Mouse (Mus musculus) neural tube, embryonic 11.5 days (tissue): ENCODE results near the gene Hmg20b. TPM values are rescaled to one million over a fixed set of nuclear protein-coding genes. Genes with fewer than 3 reads are reported as not detected.

Experiments
- ATAC-seq: fragments of 200-750 bp; cut with Nextera tagmentation; 2 replicates; pipeline ENCODE4 v1.8.0; 2017; ENCODE audit warnings: moderate number of reproducible peaks, mild to moderate bottlenecking, moderate TSS enrichment, moderate library complexity; ENCODE audit not compliant: insufficient read depth, low FRiP score, low TSS enrichment
- DNase-seq: peaks from one replicate; pipeline ENCODE4 v3.0.0-alpha.2; 2015; ENCODE audit warnings: low spot score
- H3K27ac ChIP-seq: fragments of 300-500 bp; sonication (generic); 2 replicates; pipeline ENCODE4 v1.5.1; 2014; ENCODE audit warnings: low read depth, mild to moderate bottlenecking, low read length
- H3K27me3 ChIP-seq: fragments of 300-500 bp; sonication (generic); 2 replicates; pipeline ENCODE4 v1.6.1; 2014; ENCODE audit warnings: mild to moderate bottlenecking, low read length, mixed read lengths; ENCODE audit not compliant: control insufficient read depth, insufficient read depth
- H3K36me3 ChIP-seq: fragments of 300-500 bp; sonication (generic); 2 replicates; pipeline ENCODE4 v1.6.1; 2014; ENCODE audit warnings: mild to moderate bottlenecking, low read length, moderate library complexity, mixed read lengths; ENCODE audit not compliant: control insufficient read depth, insufficient read depth
- H3K4me1 ChIP-seq: fragments of 300-500 bp; sonication (generic); 2 replicates; pipeline ENCODE4 v1.6.1; 2014; ENCODE audit warnings: low read length, mixed read lengths; ENCODE audit not compliant: control insufficient read depth, insufficient read depth
- H3K4me2 ChIP-seq: fragments of 300-500 bp; sonication (generic); 2 replicates; pipeline ENCODE4 v1.6.1; 2014; ENCODE audit warnings: low read depth, mild to moderate bottlenecking, moderate library complexity
- H3K4me3 ChIP-seq: fragments of 300-500 bp; sonication (generic); 2 replicates; pipeline ENCODE4 v1.5.1; 2014; ENCODE audit warnings: low read depth, low read length
- H3K9ac ChIP-seq: fragments of 300-500 bp; sonication (generic); 2 replicates; pipeline ENCODE4 v1.6.1; 2014; ENCODE audit warnings: mild to moderate bottlenecking, low read length
- H3K9me3 ChIP-seq: fragments of 300-500 bp; sonication (generic); 2 replicates; pipeline ENCODE4 v1.6.1; 2016; ENCODE audit warnings: low read length; ENCODE audit not compliant: control insufficient read depth
- WGBS: fragments of 180-500 bp; shearing (Covaris S2); extraction: QIAGEN DNeasy Blood & Tissue Kit; methylation state at CpG from one replicate; pipeline ENCODE4 v1.1.7; 2014; 5-methylcytosine and 5-hydroxymethylcytosine counted together
- polyA plus RNA-seq: library from polyadenylated mRNA; unstranded; fragments of >200 nt; fragmentation: Nextera tagmentation; extraction: Ambion mirVana; gene quantifications from 2 replicates; pipeline ENCODE4 v1.2.1, GENCODE M21; 2014

Hmg20b gene
- polyA plus RNA-seq, 1 experiment from 2014 or later = 104 TPM

DNA sequence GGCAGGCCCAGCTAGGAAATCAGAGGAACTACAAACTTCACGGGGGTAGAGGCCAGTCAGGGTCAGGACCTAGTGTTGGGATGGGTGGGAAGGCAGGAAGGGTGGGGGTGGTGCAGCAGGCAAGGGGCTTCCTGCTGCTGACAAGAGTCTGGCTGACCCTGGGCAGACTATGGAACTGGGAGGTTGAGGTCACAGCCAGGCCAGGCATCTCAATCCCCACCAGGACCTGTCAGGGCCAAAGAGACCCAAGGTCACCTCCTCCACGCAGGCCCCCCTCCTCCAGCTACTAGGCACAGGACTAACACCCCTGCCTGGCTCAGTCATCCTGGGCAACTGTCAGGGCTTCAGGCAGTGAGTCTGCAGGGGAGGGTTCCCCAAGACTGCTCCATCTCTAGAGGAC is 22.3 kb downstream of the Hmg20b start:
- DNase-seq (no peak), ATAC-seq (no peak)
- Histone ChIP-seq H3K27me3 (peaks cover 14% of the 10 kb centered on the region), H3K4me3 (no peak overlapping the region), H3K9ac (peak overlapping the region; percentile 29; the same call in 1 of the 2 replicates), H3K36me3 (peaks cover 36% of the 10 kb centered on the region), H3K4me2 (no peak overlapping the region), H3K27ac (0 out of 2 replicates have a peak overlapping the region, but pooled peaks have one; percentile 14), H3K4me1 (peaks cover 4% of the 10 kb centered on the region; the same call in 1 of the 2 replicates), H3K9me3 (no peaks in the 10 kb centered on the region)
- WGBS = 28% methylated on average over 2 of the region's 2 CpGs

- peaks cover 43% of the 10 kb centered on the region for H3K36me3 ChIP-seq
- peaks cover 6% of the 10 kb centered on the region for H3K4me1 ChIP-seq
- no peaks in the 10 kb centered on the region for H3K9me3 ChIP-seq
- H3K4me3 ChIP-seq = no peak overlapping the region
- no peak overlapping the region for H3K4me2 ChIP-seq
- H3K27me3 ChIP-seq = peaks cover 4% of the 10 kb centered on the region; the same call in 1 of the 2 replicates
- DNase-seq = no peak
- H3K9ac ChIP-seq = no peak overlapping the region
- no peak for ATAC-seq
- 83% methylated on average over 6 of the region's 6 CpGs for WGBS
- H3K27ac ChIP-seq = no peak overlapping the region
Observed at GRCm38 (mm10) chr10:81326858-81327257, 23.4 kb downstream of the Hmg20b start.

GRCm38 (mm10) chr10:81325781-81326180 is 24.5 kb downstream of the Hmg20b start:
- no peaks in the 10 kb centered on the region for H3K9me3 ChIP-seq
- no peak for DNase-seq
- no peak overlapping the region for H3K4me3 ChIP-seq
- H3K4me2 ChIP-seq = no peak overlapping the region
- 97% methylated on average over 18 of the region's 18 CpGs for WGBS
- ATAC-seq = no peak
- H3K9ac ChIP-seq = no peak overlapping the region
- peaks cover 43% of the 10 kb centered on the region for H3K36me3 ChIP-seq
- no peaks in the 10 kb centered on the region for H3K27me3 ChIP-seq
- H3K27ac ChIP-seq = no peak overlapping the region
- peaks cover 9% of the 10 kb centered on the region for H3K4me1 ChIP-seq

GRCm38 (mm10) chr10:81325176-81325575 is 25.1 kb downstream of the Hmg20b start:
- peaks cover 43% of the 10 kb centered on the region for H3K36me3 ChIP-seq
- no peak overlapping the region for H3K9ac ChIP-seq
- no peak overlapping the region for H3K4me2 ChIP-seq
- H3K9me3 ChIP-seq = no peaks in the 10 kb centered on the region
- H3K27ac ChIP-seq = no peak overlapping the region
- WGBS = 97% methylated on average over 21 of the region's 21 CpGs
- H3K27me3 ChIP-seq = no peaks in the 10 kb centered on the region
- no peak for ATAC-seq
- H3K4me3 ChIP-seq = no peak overlapping the region
- peaks cover 9% of the 10 kb centered on the region for H3K4me1 ChIP-seq
- DNase-seq = no peak

DNA sequence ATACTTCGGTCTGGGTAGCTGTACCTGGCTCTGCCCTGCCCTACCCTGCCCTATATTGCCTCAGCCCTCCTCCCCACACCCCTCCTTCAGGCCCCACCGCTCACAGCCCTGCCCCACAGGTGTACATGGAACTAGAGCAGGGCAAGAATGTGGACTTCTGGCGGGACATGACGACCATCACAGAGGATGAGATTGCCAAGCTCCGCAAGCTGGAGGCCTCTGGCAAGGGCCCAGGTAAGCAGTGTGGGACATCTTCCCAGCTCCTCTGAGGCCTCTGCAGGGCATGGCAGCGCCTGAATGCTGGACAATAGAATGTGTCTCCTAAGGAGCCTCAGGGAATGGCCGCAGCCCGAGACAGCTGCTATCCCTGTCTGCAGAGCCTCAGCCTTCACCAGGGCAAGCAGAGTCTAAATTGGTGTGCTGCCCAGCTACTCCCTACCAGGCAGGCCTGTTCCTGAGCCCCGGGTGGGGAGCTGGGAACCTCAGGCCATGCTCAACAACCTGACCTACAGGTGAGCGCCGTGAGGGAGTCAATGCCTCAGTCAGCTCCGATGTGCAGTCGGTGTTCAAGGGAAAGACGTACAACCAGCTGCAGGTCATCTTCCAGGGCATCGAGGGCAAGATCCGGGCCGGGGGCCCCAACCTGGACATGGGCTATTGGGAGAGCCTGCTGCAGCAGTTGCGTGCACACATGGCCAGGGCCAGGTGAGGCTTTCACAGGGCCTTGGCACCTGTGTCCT is 26.3 kb downstream of the Hmg20b start:
- Histone ChIP-seq H3K4me3 (no peak overlapping the region), H3K27ac (no peak overlapping the region), H3K4me1 (peaks cover 18% of the 10 kb centered on the region), H3K9me3 (no peaks in the 10 kb centered on the region), H3K4me2 (no peak overlapping the region), H3K9ac (no peak overlapping the region), H3K27me3 (no peaks in the 10 kb centered on the region), H3K36me3 (peaks cover 43% of the 10 kb centered on the region)
- WGBS = 96% methylated on average over 18 of the region's 18 CpGs
- DNase-seq (no peak), ATAC-seq (no peak)

DNA sequence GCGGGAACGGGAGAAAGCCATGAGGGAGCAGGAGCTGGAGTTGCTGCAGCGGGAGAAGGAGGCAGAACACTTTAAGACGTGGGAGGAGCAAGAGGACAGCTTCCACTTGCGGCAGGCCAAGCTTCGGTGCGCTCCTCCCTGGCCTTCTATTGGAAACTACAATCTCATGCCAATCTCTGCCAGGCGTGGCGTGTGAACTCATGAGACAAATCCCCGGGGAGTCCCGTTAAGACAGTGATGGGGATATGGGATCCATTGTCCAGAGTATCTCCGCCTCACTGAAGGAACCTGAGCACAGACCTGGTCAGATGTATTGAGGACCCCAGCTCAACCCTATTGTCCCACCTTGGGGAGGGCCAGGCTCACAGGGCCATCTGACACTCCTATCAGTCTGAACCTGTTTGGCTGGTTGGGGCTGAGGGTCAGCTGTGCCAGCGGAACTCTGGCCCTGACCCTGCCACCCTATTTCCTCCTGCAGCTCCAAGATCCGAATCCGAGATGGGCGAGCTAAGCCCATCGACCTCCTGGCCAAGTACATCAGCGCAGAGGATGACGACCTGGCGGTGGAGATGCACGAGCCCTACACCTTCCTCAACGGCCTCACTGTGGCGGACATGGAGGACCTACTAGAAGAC is 27.0 kb downstream of the Hmg20b start:
- no peak for DNase-seq
- Histone ChIP-seq H3K4me1 (peaks cover 15% of the 10 kb centered on the region), H3K4me2 (no peak overlapping the region), H3K9me3 (no peaks in the 10 kb centered on the region), H3K36me3 (peaks cover 43% of the 10 kb centered on the region), H3K27me3 (no peaks in the 10 kb centered on the region), H3K27ac (no peak overlapping the region), H3K4me3 (no peak overlapping the region), H3K9ac (no peak overlapping the region)
- no peak for ATAC-seq
- 93% methylated on average over 23 of the region's 23 CpGs for WGBS

DNA sequence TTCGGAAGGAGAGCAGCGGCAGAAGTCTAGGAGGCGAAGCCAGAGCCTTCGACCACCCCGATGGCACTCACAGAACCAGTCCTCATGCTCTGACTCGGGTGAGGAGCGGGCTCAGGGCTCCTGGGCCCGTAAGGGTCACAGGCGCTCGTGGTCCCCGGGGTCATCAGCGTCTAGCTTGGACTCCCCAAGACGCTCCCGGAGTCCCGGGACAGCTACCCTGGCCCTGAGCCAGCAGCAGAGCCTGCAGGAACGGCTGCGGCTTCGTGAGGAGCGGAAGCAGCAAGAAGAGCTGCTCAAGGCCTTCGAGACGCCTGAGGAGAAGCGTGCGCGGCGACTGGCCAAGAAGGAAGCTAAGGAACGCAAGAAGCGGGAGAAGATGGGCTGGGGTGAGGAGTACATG is 27.8 kb downstream of the Hmg20b start:
- Histone ChIP-seq H3K36me3 (peaks cover 45% of the 10 kb centered on the region), H3K27ac (no peak overlapping the region), H3K9me3 (no peaks in the 10 kb centered on the region), H3K27me3 (no peaks in the 10 kb centered on the region), H3K9ac (no peak overlapping the region), H3K4me1 (peaks cover 14% of the 10 kb centered on the region), H3K4me3 (peak overlapping the region; percentile 69; the same call in 1 of the 2 replicates), H3K4me2 (peak overlapping the region; percentile 14; the same call in 1 of the 2 replicates)
- 96% methylated on average over 27 of the region's 27 CpGs for WGBS
- ATAC-seq = no peak
- no peak for DNase-seq

DNA sequence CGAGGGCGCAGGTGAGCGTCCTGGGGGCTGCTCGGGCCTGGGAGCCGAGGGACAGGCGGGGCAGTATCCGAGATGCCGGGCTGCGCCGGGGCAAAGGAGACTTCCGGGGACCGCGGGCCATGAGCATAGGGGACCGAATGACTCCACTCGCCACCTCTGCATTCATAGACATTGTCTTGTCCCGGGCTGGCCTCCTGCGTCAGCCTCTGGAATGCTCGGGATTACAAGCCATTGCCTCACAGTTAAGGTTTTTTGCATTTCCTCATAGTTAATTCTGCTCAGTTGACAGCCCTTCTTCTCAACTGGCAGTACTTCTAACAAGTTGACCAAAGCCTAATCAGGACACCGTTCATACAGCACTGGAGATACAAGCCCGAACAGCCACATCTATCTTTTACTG is 28.8 kb downstream of the Hmg20b start:
- Histone ChIP-seq H3K4me2 (peak overlapping the region; percentile 77), H3K27me3 (no peaks in the 10 kb centered on the region), H3K36me3 (peaks cover 41% of the 10 kb centered on the region), H3K4me3 (peak overlapping the region; percentile 69), H3K4me1 (peaks cover 18% of the 10 kb centered on the region), H3K27ac (no peak overlapping the region), H3K9ac (peak overlapping the region; percentile 56), H3K9me3 (no peaks in the 10 kb centered on the region)
- WGBS = 3% methylated on average over 20 of the region's 20 CpGs
- ATAC-seq = peak; percentile 3; the same call in 1 of the 2 replicates
- no peak for DNase-seq
